Mouse (Mus musculus) kidney, adult 2 months (tissue): ENCODE results near the gene Kdelc2. TPM values are rescaled to one million over a fixed set of nuclear protein-coding genes. Genes with fewer than 3 reads are reported as not detected.

Source experiments
- DNase-seq: peaks from one replicate; pipeline ENCODE4 v3.0.0; 2021
- H3K27ac ChIP-seq: fragments of 200-500 bp; 2 replicates; pipeline ENCODE4 v1.5.1; 2012; ENCODE audit warnings: low read depth, low read length, control low read depth, inconsistent platforms; ENCODE audit not compliant: insufficient read depth
- H3K27me3 ChIP-seq: fragments of 200-500 bp; replicated peaks from 2 replicates; pipeline ENCODE4 v1.6.1; 2012; ENCODE audit warnings: mild to moderate bottlenecking, moderate library complexity, low read length, inconsistent platforms; ENCODE audit not compliant: control insufficient read depth, insufficient read depth
- H3K36me3 ChIP-seq: fragments of 200-500 bp; 2 replicates; pipeline ENCODE4 v1.6.1; 2012; ENCODE audit warnings: mild to moderate bottlenecking, moderate library complexity, low read length, inconsistent platforms; ENCODE audit not compliant: control insufficient read depth, insufficient read depth
- H3K4me1 ChIP-seq: fragments of 200-500 bp; 2 replicates; pipeline ENCODE4 v1.6.1; 2011; ENCODE audit warnings: low read length; ENCODE audit not compliant: control insufficient read depth, insufficient read depth
- H3K4me3 ChIP-seq: fragments of 200-500 bp; 2 replicates; pipeline ENCODE4 v1.5.1; 2011; ENCODE audit warnings: mild to moderate bottlenecking, low read depth, low read length, control low read depth; ENCODE audit not compliant: insufficient read depth
- CTCF ChIP-seq: fragments of 200-500 bp; conservative IDR thresholded peaks from 2 replicates; pipeline ENCODE4 v1.5.1; 2011; ENCODE audit warnings: low read depth, mild to moderate bottlenecking, control low read depth, low read length, moderate library complexity, mixed read lengths; ENCODE audit not compliant: insufficient read depth, insufficient read length
- POLR2A ChIP-seq: fragments of 200-500 bp; IDR thresholded peaks from one replicate; pipeline ENCODE4 v1.6.1; 2011; ENCODE audit warnings: low read depth, low read length, control low read depth
- WGBS: fragments of 180-500 bp; shearing (Covaris S2); methylation state at CpG from one replicate; pipeline ENCODE4 v1.1.7; 2018; 5-methylcytosine and 5-hydroxymethylcytosine counted together
- polyA plus RNA-seq: library from polyadenylated mRNA; depleted of rRNA; stranded (reverse); fragments of >200 nt; gene quantifications from 2 replicates; pipeline ENCODE4 v1.2.3, GENCODE M21; 2012; rRNA removed

Gene Kdelc2
- polyA plus RNA-seq, 1 experiment, result 4.3 TPM

DNA sequence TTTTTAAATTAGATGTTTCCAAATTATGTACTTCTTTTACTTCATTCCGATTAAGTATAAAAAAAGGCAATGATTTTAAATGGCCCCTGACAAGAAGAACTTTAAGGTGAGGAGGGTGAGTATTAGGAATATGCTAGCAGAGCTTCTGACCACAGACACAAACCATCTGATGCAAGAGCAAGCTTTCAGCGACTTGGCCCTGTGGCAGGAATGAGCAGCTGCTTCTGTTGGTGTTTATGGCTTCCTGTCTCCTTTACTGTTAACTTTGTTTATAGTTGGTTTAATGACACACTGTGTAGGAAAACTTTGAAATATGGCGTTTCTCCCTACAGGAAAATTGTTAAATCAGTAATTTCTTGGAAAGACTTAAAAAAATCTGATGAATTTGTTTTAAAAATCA, 43.8 kb downstream of the Kdelc2 start:
- no peaks in the 10 kb centered on the region for H3K36me3 ChIP-seq
- WGBS, result 59% methylated on average over 3 of the region's 3 CpGs
- H3K27ac ChIP-seq, result no peak overlapping the region
- DNase-seq, result no peak
- no peaks in the 10 kb centered on the region for H3K27me3 ChIP-seq
- no peak overlapping the region for H3K4me3 ChIP-seq
- no peaks in the 10 kb centered on the region for H3K4me1 ChIP-seq
- no peak for TF ChIP-seq POLR2A
- TF ChIP-seq CTCF, result no peak

DNA sequence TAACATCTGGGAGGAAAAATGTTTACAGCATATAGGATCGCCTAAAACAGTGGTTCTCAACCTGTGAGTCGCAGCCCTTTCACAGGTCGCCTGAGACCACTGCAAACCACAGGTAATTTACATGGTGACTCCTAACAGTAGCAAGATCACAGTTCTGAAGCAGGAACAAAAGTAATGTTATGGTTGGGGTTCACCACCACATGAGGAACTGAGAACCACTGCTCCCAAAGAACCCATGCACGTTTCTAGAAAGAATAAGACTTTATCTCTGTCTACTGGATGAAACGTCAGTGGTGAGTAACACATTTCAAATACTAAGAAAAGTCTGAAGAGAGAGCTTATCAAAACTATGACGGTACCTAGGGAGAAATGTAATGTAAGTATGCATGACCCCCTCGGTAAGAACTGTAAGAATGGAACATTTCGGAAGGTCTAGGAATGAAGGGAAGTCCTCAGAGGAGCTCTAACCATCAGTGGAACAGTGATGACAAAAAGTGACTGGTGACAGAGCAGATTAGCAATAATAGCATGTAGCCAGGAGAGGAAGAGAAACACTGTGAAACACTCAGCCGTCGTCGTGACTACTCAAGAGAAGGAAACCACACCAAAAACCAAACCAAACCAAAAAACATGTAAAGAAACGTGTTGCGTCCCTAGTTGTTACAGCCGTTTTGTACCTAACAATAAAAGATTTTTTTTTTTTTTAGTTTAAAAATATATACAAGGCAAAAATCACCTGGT, 52.2 kb downstream of the Kdelc2 start:
- no peaks in the 10 kb centered on the region for H3K27me3 ChIP-seq
- H3K4me1 ChIP-seq, result no peaks in the 10 kb centered on the region; the same call in 1 of the 2 replicates
- DNase-seq, result no peak
- H3K27ac ChIP-seq, result no peak overlapping the region
- WGBS, result 90% methylated on average over 14 of the region's 14 CpGs
- H3K36me3 ChIP-seq, result no peaks in the 10 kb centered on the region
- H3K4me3 ChIP-seq, result no peak overlapping the region
- TF ChIP-seq CTCF, result no peak
- no peak for TF ChIP-seq POLR2A

DNA sequence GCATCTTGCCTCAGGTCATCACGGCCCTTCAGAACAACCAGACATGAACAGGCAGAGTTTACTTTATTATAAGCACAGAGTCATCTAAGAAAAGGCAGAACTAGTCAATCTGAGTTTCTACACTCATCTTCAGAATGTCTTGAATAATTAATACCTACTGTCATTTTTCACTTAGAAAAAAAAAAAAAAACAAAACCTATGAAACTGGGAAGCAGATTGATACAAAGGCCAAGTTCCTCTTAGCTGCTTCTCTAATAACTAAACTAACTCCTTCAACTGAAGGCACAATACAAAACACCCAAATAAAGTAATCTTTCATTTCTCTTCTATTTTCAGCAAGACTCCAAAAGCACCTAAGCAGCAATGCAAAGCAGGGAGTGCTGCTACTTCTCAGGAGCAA, 66.8 kb downstream of the Kdelc2 start:
- no peaks in the 10 kb centered on the region; the same call in none of the 2 replicates for H3K36me3 ChIP-seq
- no peak overlapping the region for H3K27ac ChIP-seq
- no peak for DNase-seq
- H3K27me3 ChIP-seq, result no peaks in the 10 kb centered on the region
- H3K4me1 ChIP-seq, result no peaks in the 10 kb centered on the region
- WGBS, result 98% methylated on average over 1 of the region's 1 CpGs
- TF ChIP-seq CTCF (no peak), POLR2A (no peak)
- H3K4me3 ChIP-seq, result no peak overlapping the region

Other genes with a start within 250 kb of the Kdelc2 start
- 1.2 and 2.2 TPM in 2 replicates for gene Ddx10, start 136.0 kb upstream of the Kdelc2 start, polyA plus RNA-seq
- gene Exph5, start 82.4 kb upstream of the Kdelc2 start, polyA plus RNA-seq, result 1.8 and 2.1 TPM in 2 replicates
- 1.0 and 1.8 TPM in 2 replicates for gene 4930550C14Rik, start 18.3 kb downstream of the Kdelc2 start, polyA plus RNA-seq
- gene Atm, start 152.7 kb downstream of the Kdelc2 start, polyA plus RNA-seq, result 1.3 and 1.6 TPM in 2 replicates
- 1.9 and 2.0 TPM in 2 replicates for gene Npat, start 153.0 kb downstream of the Kdelc2 start, polyA plus RNA-seq
- 134 and 154 TPM in 2 replicates for gene Acat1, start 226.4 kb downstream of the Kdelc2 start, polyA plus RNA-seq